Mouse (Mus musculus) heart, postnatal 0 days (tissue): ENCODE measurements at regions not wholly inside any gene's neighbourhood (a gene's known extent, or its start where the extent isn't known, plus 50 kb on each side); places are given as distances from the start of the nearest gene placed in this dataset.

ENCODE experiments used
- ATAC-seq: fragments of 200-750 bp; cut with Nextera tagmentation; 2 replicates; pipeline ENCODE4 v1.8.0; 2017; ENCODE audit warnings: low read depth, moderate number of reproducible peaks, moderate library complexity; ENCODE audit not compliant: insufficient read depth
- DNase-seq: peaks from one replicate; pipeline ENCODE4 v3.0.0-alpha.2; 2016; ENCODE audit warnings: low spot score
- H3K27ac ChIP-seq: fragments of 300-500 bp; sonication (generic); 2 replicates; pipeline ENCODE4 v1.5.1; 2014; ENCODE audit warnings: low read depth, mild to moderate bottlenecking
- H3K27me3 ChIP-seq: fragments of 300-500 bp; sonication (generic); 2 replicates; pipeline ENCODE4 v1.6.1; 2014; ENCODE audit warnings: low read length, mixed read lengths; ENCODE audit not compliant: control insufficient read depth, insufficient read depth
- H3K36me3 ChIP-seq: fragments of 300-500 bp; sonication (generic); replicated peaks from 2 replicates; pipeline ENCODE4 v1.6.1; 2014; ENCODE audit warnings: low read length, mixed read lengths; ENCODE audit not compliant: control insufficient read depth, insufficient read depth
- H3K4me1 ChIP-seq: fragments of 300-500 bp; sonication (generic); 2 replicates; pipeline ENCODE4 v1.6.1; 2014; ENCODE audit warnings: antibody characterized with exemption; ENCODE audit not compliant: control insufficient read depth, insufficient read depth
- H3K4me2 ChIP-seq: fragments of 300-500 bp; sonication (generic); 2 replicates; pipeline ENCODE4 v1.6.1; 2014; ENCODE audit warnings: low read depth, mild to moderate bottlenecking, low read length, moderate library complexity
- H3K4me3 ChIP-seq: fragments of 300-500 bp; sonication (generic); 2 replicates; pipeline ENCODE4 v1.5.1; 2014; ENCODE audit warnings: low read depth, low read length
- H3K9ac ChIP-seq: fragments of 300-500 bp; sonication (generic); replicated peaks from 2 replicates; pipeline ENCODE4 v1.6.1; 2014; ENCODE audit warnings: low read depth, low read length, mixed read lengths
- H3K9me3 ChIP-seq: fragments of 300-500 bp; sonication (generic); replicated peaks from 2 replicates; pipeline ENCODE4 v1.6.1; 2016; ENCODE audit warnings: low read length; ENCODE audit not compliant: control insufficient read depth
- CTCF ChIP-seq: IDR thresholded peaks from 2 replicates; pipeline ENCODE4 v1.5.1; 2016; ENCODE audit warnings: antibody characterized with exemption, control low read depth, low read depth
- EP300 ChIP-seq: IDR thresholded peaks from 2 replicates; pipeline ENCODE4 v1.6.1; 2016; ENCODE audit warnings: antibody characterized with exemption, low read depth
- WGBS: fragments of 180-500 bp; shearing (Covaris S2); extraction: QIAGEN DNeasy Blood & Tissue Kit; methylation state at CpG from one replicate; pipeline ENCODE4 v1.1.7; 2014; 5-methylcytosine and 5-hydroxymethylcytosine counted together

DNA sequence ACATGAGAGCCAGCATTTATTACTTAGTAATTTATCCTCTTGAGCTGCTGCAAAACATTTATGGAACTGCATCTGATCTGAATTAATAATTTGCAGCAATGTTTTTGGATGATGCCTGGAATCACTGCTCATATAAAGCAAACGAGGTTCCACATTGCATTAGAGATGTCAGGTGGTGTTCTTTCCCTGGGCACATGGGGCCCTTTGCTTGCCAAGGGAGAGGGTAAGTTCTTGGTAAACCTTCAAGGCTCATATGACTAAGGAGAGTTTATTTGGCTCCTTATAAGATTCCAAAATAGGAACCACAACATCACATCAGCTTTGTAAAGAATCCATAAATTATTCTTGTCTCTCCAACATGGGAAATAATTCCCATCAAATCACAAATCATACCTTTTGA is 59.0 kb upstream of the Ugp2 start:
- Histone ChIP-seq H3K9ac (no peak overlapping the region), H3K4me3 (no peak overlapping the region), H3K4me1 (no peaks in the 10 kb centered on the region), H3K9me3 (no peaks in the 10 kb centered on the region), H3K27me3 (no peaks in the 10 kb centered on the region), H3K36me3 (no peaks in the 10 kb centered on the region), H3K27ac (no peak overlapping the region), H3K4me2 (no peak overlapping the region)
- TF ChIP-seq EP300 (no peak), CTCF (no peak)
- ATAC-seq, result no peak
- DNase-seq, result no peak
- WGBS, result 42% methylated on average over 1 of the region's 1 CpGs

DNA sequence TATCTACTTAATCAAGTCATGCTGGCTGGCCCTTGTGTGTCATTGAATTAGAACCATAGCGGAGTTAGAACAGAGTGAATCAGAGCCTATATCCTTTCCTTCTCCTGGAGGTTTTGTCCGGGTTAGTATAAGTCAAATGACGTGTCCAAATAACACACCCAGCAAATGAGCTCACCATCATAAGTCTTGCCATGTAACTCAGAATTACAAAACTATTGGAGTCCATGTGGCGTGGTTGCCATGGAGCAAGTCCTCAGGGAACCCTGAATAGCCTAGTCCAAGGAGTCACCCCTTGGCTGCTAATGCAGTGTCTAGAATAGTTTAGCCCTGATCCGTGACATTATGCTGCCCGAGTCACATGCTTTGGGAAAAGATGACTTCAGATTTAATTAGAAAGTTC is 57.7 kb upstream of the Ugp2 start:
- 70% methylated on average over 6 of the region's 6 CpGs for WGBS
- no peaks in the 10 kb centered on the region for H3K9me3 ChIP-seq
- H3K27me3 ChIP-seq, result no peaks in the 10 kb centered on the region
- no peak for DNase-seq
- H3K4me2 ChIP-seq, result no peak overlapping the region
- H3K4me1 ChIP-seq, result no peaks in the 10 kb centered on the region
- H3K4me3 ChIP-seq, result no peak overlapping the region
- TF ChIP-seq CTCF, result no peak
- TF ChIP-seq EP300, result no peak
- H3K36me3 ChIP-seq, result no peaks in the 10 kb centered on the region
- no peak overlapping the region for H3K27ac ChIP-seq
- no peak overlapping the region for H3K9ac ChIP-seq
- ATAC-seq, result peak; percentile 77

DNA sequence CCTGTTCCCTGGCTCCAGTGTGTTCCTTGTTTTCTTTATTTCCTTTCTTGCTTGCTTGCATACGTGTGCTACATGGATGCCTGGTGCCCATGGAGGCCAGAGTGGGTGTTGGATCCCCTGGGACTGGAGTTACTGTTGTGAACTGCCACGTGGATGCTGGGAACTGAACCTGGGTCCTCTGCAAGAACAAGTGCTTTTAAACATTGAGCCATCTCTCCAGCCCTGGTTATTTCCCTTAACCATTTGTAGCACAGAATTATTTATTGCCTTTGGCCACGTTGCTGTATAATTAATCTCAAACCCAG is 57.0 kb upstream of the Ugp2 start:
- WGBS, result 56% methylated on average over 3 of the region's 3 CpGs
- TF ChIP-seq CTCF (no peak), EP300 (no peak)

DNA sequence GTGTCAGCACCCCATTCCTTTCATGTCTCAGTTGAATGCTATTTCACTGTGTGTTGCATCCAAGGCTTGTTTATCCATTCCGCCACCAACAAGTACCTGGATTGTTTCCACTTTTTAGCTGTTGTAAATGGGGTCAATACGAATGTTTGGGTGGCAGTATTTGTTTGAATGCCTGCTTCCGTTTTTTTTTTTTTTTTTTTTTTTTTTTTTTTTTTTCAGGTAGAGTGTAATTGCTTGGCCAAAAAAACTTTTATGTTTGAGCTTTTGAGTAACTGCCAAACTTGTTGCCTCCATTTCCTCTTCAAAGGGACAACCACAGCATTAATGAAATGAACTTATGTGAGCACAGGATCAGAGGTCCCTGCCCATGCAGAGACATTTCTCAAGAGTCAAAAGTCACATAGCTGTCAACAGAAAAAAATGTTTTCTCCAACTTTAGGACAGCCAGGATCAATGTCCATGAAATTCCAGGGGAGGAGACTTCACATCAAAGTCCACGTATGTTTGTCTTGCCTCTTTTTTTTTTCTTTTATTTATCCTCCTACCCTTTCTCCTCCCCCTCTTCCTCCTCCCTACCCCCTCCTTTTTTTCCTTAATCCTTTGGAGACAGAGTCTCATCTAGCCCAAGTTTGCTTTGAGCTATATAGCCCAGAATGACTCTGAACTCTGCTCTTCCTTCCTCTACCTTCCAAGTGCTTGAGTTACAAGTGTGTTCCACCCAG is 56.5 kb upstream of the Ugp2 start:
- WGBS, result 85% methylated on average over 4 of the region's 4 CpGs

More for the DNA sequence above, 57.0 kb upstream of the Ugp2 start:
- Histone ChIP-seq H3K36me3 (no peaks in the 10 kb centered on the region), H3K4me2 (no peak overlapping the region), H3K27me3 (no peaks in the 10 kb centered on the region), H3K4me3 (no peak overlapping the region), H3K9me3 (no peaks in the 10 kb centered on the region), H3K27ac (no peak overlapping the region), H3K4me1 (no peaks in the 10 kb centered on the region), H3K9ac (no peak overlapping the region)
- ATAC-seq (no peak), DNase-seq (no peak)

DNA sequence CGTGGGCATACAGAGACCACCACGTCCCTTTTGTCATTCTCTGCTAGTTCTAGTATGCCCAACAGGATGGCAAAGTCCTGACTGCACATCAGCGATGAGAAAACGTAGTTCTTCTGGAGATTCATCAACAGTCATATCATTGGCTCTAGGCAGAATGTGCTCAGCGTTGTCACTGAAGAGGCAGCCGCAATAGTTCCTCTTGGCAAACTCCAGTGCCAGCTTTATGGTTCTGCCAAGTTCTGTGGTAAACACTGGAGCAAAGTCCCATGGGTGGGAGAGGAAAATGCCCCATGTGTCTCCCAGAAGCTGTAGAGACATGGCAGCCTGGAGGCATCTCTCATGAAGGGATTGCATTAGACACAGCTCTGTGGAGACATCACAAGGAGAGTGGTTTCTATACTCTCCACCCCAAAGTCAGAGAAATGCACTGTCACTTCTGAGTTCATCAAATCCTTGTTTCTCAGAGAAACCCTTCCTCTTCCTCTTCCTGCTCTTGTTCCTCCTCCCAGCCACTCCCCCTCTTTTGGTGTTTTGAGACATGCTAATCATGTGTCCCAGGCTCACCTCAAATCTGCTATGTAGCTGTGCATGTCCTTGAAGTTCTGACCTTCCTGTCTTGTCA is 54.6 kb upstream of the Ugp2 start:
- Histone ChIP-seq H3K9me3 (no peaks in the 10 kb centered on the region), H3K27me3 (no peaks in the 10 kb centered on the region), H3K4me3 (no peak overlapping the region), H3K4me2 (no peak overlapping the region), H3K4me1 (no peaks in the 10 kb centered on the region), H3K27ac (no peak overlapping the region), H3K36me3 (no peaks in the 10 kb centered on the region), H3K9ac (no peak overlapping the region)
- 81% methylated on average over 6 of the region's 6 CpGs for WGBS
- ATAC-seq (no peak), DNase-seq (no peak)
- TF ChIP-seq CTCF, result no peak
- TF ChIP-seq EP300, result no peak

More for the DNA sequence above, 56.5 kb upstream of the Ugp2 start:
- Histone ChIP-seq H3K9ac (no peak overlapping the region), H3K27me3 (no peaks in the 10 kb centered on the region), H3K9me3 (no peaks in the 10 kb centered on the region), H3K4me3 (no peak overlapping the region), H3K27ac (no peak overlapping the region), H3K4me2 (no peak overlapping the region), H3K36me3 (no peaks in the 10 kb centered on the region), H3K4me1 (no peaks in the 10 kb centered on the region)
- no peak for ATAC-seq
- TF ChIP-seq EP300 (no peak), CTCF (no peak)
- no peak for DNase-seq

DNA sequence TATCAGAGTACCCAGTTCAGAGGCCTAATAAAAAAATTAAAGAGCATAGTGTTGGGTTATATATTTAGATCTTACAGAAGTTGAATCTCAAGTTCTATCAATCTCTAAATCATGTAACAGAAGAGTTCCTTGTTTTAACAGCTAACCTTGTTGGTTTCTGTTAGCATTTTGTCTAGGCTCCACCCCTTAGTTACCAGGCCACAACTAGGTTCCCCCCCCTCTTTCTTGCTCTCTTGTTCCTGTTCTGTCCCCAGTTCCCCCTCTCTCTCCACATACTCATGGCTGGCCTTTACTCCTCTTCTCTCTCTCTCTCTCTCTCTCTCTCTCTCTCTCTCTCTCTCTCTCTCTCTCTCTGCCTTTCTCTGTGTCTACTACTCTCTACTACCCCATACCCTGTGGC is 53.3 kb upstream of the Ugp2 start:
- no peaks in the 10 kb centered on the region for H3K9me3 ChIP-seq
- H3K27me3 ChIP-seq, result no peaks in the 10 kb centered on the region
- ATAC-seq, result no peak
- no peak overlapping the region for H3K9ac ChIP-seq
- TF ChIP-seq CTCF, result no peak
- no peak for TF ChIP-seq EP300
- H3K27ac ChIP-seq, result no peak overlapping the region
- H3K36me3 ChIP-seq, result no peaks in the 10 kb centered on the region
- DNase-seq, result no peak
- H3K4me1 ChIP-seq, result no peaks in the 10 kb centered on the region
- H3K4me3 ChIP-seq, result no peak overlapping the region
- no peak overlapping the region for H3K4me2 ChIP-seq
